Mouse (Mus musculus): Measurements from ENCODE around the gene Aqp1.

- TF ChIP-seq CTCF (conservative IDR thresholded peaks at IDR 0.05; ENCODE audit: low read length), result no peak
- no peak for TF ChIP-seq POU5F1 (IDR thresholded peaks at IDR 0.05; ENCODE audit: borderline replicate concordance, low read length)
- no peak for TF ChIP-seq NANOG (IDR thresholded peaks at IDR 0.05; ENCODE audit: borderline replicate concordance, low read length)
These were observed 30.9 kb downstream of the Aqp1 start for GRCm38 (mm10) chr6:55367126-55367525.
